Mouse (Mus musculus): Measurements from ENCODE around the gene Hook2. TPM values are rescaled to one million over a fixed set of nuclear protein-coding genes. Genes with fewer than 3 reads are reported as not detected.

Gene Hook2
- polyA plus RNA-seq, 1 experiment from 2014 or later = 11.3 TPM

DNA sequence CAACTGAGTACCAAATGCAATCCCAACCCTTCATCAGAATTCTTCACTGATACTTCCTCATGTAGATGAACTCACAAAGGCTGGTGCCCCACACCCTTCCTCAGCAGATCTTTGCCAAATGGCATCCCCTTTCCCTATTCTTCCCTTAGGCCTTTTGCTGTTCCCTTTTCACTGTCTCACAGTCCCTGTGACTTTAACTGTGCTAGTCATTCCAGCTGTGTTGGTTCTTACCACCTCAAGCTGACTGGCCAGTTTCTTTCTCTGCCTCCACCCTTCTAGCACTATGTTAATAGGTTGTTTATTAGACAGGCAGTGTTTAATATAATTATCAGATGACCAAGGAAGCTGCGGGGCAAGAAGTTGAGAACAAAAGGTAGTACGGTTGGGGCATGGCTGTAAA, 21.8 kb upstream of the Hook2 start:
- Histone ChIP-seq H3K9me3 (replicated peaks; ENCODE audit: control insufficient read depth, low read length) (no peaks in the 10 kb centered on the region), H3K36me3 (replicated peaks; ENCODE audit: control insufficient read depth, insufficient read depth, low read depth, low read length) (peaks cover 3% of the 10 kb centered on the region), H3K4me1 (ENCODE audit: control insufficient read depth, insufficient read depth, low read length) (peaks cover 7% of the 10 kb centered on the region), H3K4me3 (ENCODE audit: low read depth, low read length) (peak overlapping the region; percentile 63), H3K27ac (replicated peaks; ENCODE audit: low read depth, low read length) (peak overlapping the region; percentile 78; the same call in 1 of the 2 replicates), H3K4me2 (ENCODE audit: low read depth, low read length) (peak overlapping the region; percentile 86), H3K9ac (replicated peaks; ENCODE audit: low read length) (peak overlapping the region; percentile 97), H3K27me3 (ENCODE audit: control insufficient read depth, insufficient read depth, low read length) (no peaks in the 10 kb centered on the region)
- 19% methylated on average over 2 of the region's 2 CpGs for WGBS
- DNase-seq (ENCODE audit: low spot score) = no peak
- no peak for ATAC-seq (replicated peaks; ENCODE audit: insufficient number of reproducible peaks, low FRiP score, low TSS enrichment, low read depth)

DNA sequence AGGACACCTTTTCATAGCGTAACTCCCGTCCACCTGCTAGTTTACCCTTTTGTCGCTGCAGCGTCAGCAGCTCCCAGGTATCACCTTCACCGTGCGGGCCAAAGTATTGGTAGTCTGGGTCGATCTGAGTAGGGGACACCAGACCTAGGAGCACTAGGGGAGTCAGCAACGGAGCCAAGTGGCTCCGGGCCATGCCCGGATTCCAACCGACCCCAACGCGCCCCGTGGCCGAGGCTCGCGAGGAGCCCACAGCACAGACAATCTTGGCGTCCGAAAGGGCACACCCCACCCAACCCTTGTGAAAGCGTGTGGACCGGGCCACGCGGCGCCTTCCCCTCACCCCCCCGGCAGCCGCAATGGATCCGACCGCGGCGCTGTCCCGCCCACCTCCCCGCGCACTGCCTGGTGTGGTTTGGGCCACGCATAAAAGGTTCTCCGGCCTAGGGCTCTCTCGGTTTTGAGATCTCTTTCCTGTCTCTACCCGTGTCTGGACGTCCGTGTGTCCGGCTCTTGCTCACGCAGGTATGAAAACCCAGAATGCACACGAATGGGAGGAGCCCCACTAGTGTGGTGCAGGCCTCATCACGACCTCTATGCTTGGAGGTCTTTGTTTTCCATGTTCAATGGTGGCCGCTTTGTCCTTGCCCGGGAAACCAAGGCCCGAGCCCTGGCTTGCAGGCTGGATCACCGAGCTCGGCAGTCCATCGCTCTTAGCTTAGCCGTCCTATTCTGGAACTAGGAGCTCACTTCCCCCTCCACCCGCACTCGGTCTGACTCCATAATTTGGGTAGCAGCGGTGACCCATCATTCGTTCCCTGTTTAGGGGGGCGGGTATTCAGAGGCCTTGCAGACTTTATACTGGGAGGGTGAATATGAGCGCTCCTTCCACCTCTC, 20.9 kb upstream of the Hook2 start, which contains the start of the genes Gm49661, Prdx2 and Rnaseh2a:
Gene Gm49661 (minus strand): TSS at position 193 of the 894 bp plus-strand sequence.
Gene Prdx2 (plus strand): TSS at position 347 of the 894 bp plus-strand sequence.
Gene Rnaseh2a (minus strand): TSS at position 527 of the 894 bp plus-strand sequence.
- H3K36me3 ChIP-seq (replicated peaks; ENCODE audit: control insufficient read depth, insufficient read depth, low read depth, low read length) = peaks cover 3% of the 10 kb centered on the region
- no peaks in the 10 kb centered on the region for H3K27me3 ChIP-seq (ENCODE audit: control insufficient read depth, insufficient read depth, low read length)
- peak; percentile 81 for DNase-seq (ENCODE audit: low spot score)
- no peaks in the 10 kb centered on the region for H3K9me3 ChIP-seq (replicated peaks; ENCODE audit: control insufficient read depth, low read length)
- H3K4me3 ChIP-seq (ENCODE audit: low read depth, low read length) = peak within 1 kb of the TSS; percentile 63
- peak; percentile 53 for ATAC-seq (replicated peaks; ENCODE audit: insufficient number of reproducible peaks, low FRiP score, low TSS enrichment, low read depth)
- peak within 1 kb of the TSS; percentile 78 for H3K27ac ChIP-seq (replicated peaks; ENCODE audit: low read depth, low read length)
- peaks cover 7% of the 10 kb centered on the region for H3K4me1 ChIP-seq (ENCODE audit: control insufficient read depth, insufficient read depth, low read length)
- H3K4me2 ChIP-seq (ENCODE audit: low read depth, low read length) = peak within 1 kb of the TSS; percentile 86
- H3K9ac ChIP-seq (replicated peaks; ENCODE audit: low read length) = peak within 1 kb of the TSS; percentile 97
- WGBS = under 1% methylated on average over 49 of the region's 56 CpGs

DNA sequence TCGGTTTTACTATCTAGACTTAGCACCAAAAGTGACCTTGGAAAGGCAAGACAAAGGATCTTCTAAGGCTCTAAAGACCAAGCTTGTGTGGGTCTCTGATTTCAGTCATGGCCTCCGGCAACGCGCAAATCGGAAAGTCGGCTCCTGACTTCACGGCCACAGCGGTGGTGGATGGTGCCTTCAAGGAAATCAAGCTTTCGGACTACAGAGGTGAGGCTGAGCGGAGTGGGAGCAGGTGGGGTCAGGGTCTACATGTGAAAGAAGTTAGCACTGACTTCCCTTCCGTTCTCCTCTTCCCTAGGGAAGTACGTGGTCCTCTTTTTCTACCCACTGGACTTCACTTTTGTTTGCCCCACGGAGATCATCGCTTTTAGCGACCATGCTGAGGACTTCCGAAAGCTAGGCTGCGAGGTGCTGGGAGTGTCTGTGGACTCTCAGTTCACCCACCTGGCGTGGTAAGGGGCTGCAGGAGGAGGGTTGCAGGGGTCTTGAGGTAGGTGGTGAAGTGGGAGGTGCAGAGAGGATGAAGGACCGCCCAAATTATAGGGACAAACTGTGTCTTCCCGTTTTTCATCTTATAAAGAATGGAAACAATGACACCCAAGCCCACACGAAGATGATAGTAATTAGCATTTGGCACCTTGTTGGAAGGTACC, 20.1 kb upstream of the Hook2 start:
- Histone ChIP-seq H3K36me3 (replicated peaks; ENCODE audit: control insufficient read depth, insufficient read depth, low read depth, low read length) (peaks cover 3% of the 10 kb centered on the region), H3K4me2 (ENCODE audit: low read depth, low read length) (peak overlapping the region; percentile 86), H3K9ac (replicated peaks; ENCODE audit: low read length) (peak overlapping the region; percentile 97), H3K27ac (replicated peaks; ENCODE audit: low read depth, low read length) (peak overlapping the region; percentile 78), H3K4me1 (ENCODE audit: control insufficient read depth, insufficient read depth, low read length) (peaks cover 5% of the 10 kb centered on the region), H3K27me3 (ENCODE audit: control insufficient read depth, insufficient read depth, low read length) (no peaks in the 10 kb centered on the region), H3K4me3 (ENCODE audit: low read depth, low read length) (peak overlapping the region; percentile 63), H3K9me3 (replicated peaks; ENCODE audit: control insufficient read depth, low read length) (no peaks in the 10 kb centered on the region)
- WGBS = 13% methylated on average over 21 of the region's 21 CpGs
- DNase-seq (ENCODE audit: low spot score) = peak; percentile 52
- ATAC-seq (replicated peaks; ENCODE audit: insufficient number of reproducible peaks, low FRiP score, low TSS enrichment, low read depth) = no peak

DNA sequence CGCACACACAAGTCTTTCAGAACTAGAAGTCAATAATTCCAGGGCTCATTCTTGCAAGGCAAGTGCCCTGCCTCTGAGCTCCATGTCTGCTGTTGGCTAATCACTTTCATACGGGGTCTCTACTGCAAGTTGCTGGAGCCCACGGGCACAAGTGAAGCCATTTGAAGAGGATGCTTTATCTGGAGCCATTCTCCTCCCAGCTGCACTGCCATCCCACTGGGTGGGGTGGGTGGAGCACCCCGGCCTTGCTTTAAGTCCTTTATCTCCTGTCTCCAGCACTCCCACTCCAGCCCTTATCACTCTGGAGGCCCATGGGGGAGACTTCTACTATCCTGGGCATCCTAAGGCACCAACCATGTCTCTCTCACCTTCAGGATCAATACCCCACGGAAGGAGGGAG, 19.5 kb upstream of the Hook2 start:
- Histone ChIP-seq H3K4me2 (ENCODE audit: low read depth, low read length) (peak overlapping the region; percentile 86), H3K36me3 (replicated peaks; ENCODE audit: control insufficient read depth, insufficient read depth, low read depth, low read length) (peaks cover 3% of the 10 kb centered on the region), H3K4me1 (ENCODE audit: control insufficient read depth, insufficient read depth, low read length) (peaks cover 5% of the 10 kb centered on the region), H3K27ac (replicated peaks; ENCODE audit: low read depth, low read length) (no peak overlapping the region), H3K9ac (replicated peaks; ENCODE audit: low read length) (peak overlapping the region; percentile 97), H3K4me3 (ENCODE audit: low read depth, low read length) (peak overlapping the region; percentile 63), H3K9me3 (replicated peaks; ENCODE audit: control insufficient read depth, low read length) (no peaks in the 10 kb centered on the region), H3K27me3 (ENCODE audit: control insufficient read depth, insufficient read depth, low read length) (no peaks in the 10 kb centered on the region)
- WGBS = 62% methylated on average over 5 of the region's 5 CpGs
- ATAC-seq (replicated peaks; ENCODE audit: insufficient number of reproducible peaks, low FRiP score, low TSS enrichment, low read depth) (no peak), DNase-seq (ENCODE audit: low spot score) (no peak)

DNA sequence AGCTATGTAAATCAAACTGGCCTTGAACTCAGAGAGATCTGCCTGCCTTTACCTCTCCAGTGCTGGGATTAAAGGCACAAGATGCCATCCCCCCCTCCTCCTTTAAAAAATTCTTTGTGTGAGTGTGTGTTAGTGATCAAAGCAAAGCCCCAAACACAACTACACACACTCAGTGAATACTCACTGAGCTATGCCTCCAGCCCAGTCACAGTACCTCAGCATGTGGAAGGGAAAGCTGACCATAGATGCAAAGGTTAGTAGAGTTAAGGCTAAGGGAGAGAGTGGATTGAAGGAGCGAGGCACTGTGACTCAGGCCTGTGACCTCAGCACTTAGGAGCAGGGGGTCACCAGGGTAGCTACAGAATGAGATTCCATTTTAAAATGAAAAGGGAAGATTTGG, 17.3 kb upstream of the Hook2 start:
- H3K36me3 ChIP-seq (replicated peaks; ENCODE audit: control insufficient read depth, insufficient read depth, low read depth, low read length) = peaks cover 3% of the 10 kb centered on the region
- H3K27ac ChIP-seq (replicated peaks; ENCODE audit: low read depth, low read length) = no peak overlapping the region
- no peak overlapping the region for H3K4me2 ChIP-seq (ENCODE audit: low read depth, low read length)
- H3K4me1 ChIP-seq (ENCODE audit: control insufficient read depth, insufficient read depth, low read length) = peaks cover 13% of the 10 kb centered on the region
- no peak overlapping the region for H3K9ac ChIP-seq (replicated peaks; ENCODE audit: low read length)
- DNase-seq (ENCODE audit: low spot score) = no peak
- peaks cover 11% of the 10 kb centered on the region for H3K27me3 ChIP-seq (ENCODE audit: control insufficient read depth, insufficient read depth, low read length)
- no peak for ATAC-seq (replicated peaks; ENCODE audit: insufficient number of reproducible peaks, low FRiP score, low TSS enrichment, low read depth)
- WGBS = 77% methylated on average over 1 of the region's 1 CpGs
- H3K4me3 ChIP-seq (ENCODE audit: low read depth, low read length) = no peak overlapping the region
- no peaks in the 10 kb centered on the region for H3K9me3 ChIP-seq (replicated peaks; ENCODE audit: control insufficient read depth, low read length)

DNA sequence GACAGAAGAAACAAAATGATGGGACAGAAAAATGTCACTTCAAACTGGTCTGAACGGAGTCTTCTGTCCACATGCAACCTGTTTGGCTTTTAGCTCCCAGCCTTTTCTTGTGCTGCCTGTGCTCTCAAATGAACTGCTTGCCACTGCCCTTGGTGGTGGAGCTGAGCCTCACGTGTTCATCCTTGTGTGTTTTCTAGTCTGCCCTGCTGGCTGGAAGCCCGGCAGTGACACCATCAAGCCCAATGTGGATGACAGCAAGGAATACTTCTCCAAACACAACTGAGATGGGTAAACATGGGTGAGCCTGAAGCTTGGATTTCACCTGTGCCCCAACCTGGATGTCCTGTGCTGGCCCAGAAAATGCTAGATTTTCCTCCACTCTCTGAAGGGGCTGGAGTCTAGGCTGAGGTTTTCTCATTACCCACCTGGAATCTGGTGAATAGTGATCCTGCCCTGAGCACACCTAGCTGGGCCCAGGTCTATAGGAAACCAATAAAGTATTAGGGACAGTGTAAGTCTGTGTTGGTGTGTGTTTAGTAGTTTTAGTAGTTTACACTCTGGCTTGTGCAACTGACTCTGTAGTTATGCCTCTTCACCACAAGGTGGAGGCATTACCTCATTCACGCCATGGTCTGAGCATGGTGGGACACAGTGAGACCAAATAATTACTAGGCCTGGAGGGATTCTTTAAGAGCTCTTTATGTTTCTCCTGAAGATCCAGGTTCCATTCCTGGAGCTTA, 16.4 kb upstream of the Hook2 start:
- ATAC-seq (replicated peaks; ENCODE audit: insufficient number of reproducible peaks, low FRiP score, low TSS enrichment, low read depth) (no peak), DNase-seq (ENCODE audit: low spot score) (peak; percentile 80)
- Histone ChIP-seq H3K4me1 (ENCODE audit: control insufficient read depth, insufficient read depth, low read length) (peaks cover 14% of the 10 kb centered on the region), H3K4me3 (ENCODE audit: low read depth, low read length) (no peak overlapping the region), H3K36me3 (replicated peaks; ENCODE audit: control insufficient read depth, insufficient read depth, low read depth, low read length) (peaks cover 3% of the 10 kb centered on the region), H3K4me2 (ENCODE audit: low read depth, low read length) (no peak overlapping the region), H3K9ac (replicated peaks; ENCODE audit: low read length) (no peak overlapping the region), H3K9me3 (replicated peaks; ENCODE audit: control insufficient read depth, low read length) (no peaks in the 10 kb centered on the region), H3K27me3 (ENCODE audit: control insufficient read depth, insufficient read depth, low read length) (peaks cover 16% of the 10 kb centered on the region), H3K27ac (replicated peaks; ENCODE audit: low read depth, low read length) (no peak overlapping the region)
- 70% methylated on average over 4 of the region's 4 CpGs for WGBS

DNA sequence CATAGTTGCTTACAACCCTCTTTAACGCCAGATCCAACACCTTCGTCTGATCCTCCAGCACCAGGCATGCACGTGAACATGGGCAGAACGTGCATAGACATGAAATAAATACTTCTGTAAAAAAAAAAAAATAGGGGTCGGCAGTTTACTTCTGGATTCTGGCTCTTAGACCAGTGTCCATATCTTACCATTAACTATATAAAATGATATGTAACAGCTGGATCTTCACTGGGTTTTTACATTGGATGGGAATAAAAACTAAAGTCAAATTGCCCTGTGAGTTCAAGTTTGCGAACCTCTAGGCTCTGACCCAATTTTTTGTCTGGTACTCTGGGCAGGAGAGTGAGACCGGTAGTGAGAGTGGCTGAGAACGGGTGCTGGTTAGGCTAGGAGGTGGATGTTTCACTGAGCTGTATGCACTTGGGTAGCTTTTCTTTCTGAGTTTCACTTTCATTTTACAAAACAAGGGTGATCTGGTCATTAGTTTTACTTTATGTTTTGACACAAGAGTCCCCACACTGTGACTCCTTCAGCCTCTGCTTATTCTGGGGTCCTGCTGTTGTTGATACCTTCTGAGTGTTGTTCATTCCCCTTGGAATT, 15.8 kb upstream of the Hook2 start:
- H3K4me2 ChIP-seq (ENCODE audit: low read depth, low read length) = no peak overlapping the region
- no peak overlapping the region for H3K27ac ChIP-seq (replicated peaks; ENCODE audit: low read depth, low read length)
- DNase-seq (ENCODE audit: low spot score) (no peak), ATAC-seq (replicated peaks; ENCODE audit: insufficient number of reproducible peaks, low FRiP score, low TSS enrichment, low read depth) (no peak)
- 79% methylated on average over 8 of the region's 8 CpGs for WGBS
- no peak overlapping the region for H3K4me3 ChIP-seq (ENCODE audit: low read depth, low read length)
- H3K4me1 ChIP-seq (ENCODE audit: control insufficient read depth, insufficient read depth, low read length) = peaks cover 16% of the 10 kb centered on the region
- peaks cover 18% of the 10 kb centered on the region for H3K27me3 ChIP-seq (ENCODE audit: control insufficient read depth, insufficient read depth, low read length)
- no peak overlapping the region for H3K9ac ChIP-seq (replicated peaks; ENCODE audit: low read length)
- peaks cover 3% of the 10 kb centered on the region for H3K36me3 ChIP-seq (replicated peaks; ENCODE audit: control insufficient read depth, insufficient read depth, low read depth, low read length)
- no peaks in the 10 kb centered on the region for H3K9me3 ChIP-seq (replicated peaks; ENCODE audit: control insufficient read depth, low read length)
